Mouse (Mus musculus) liver, embryonic 14.5 days (tissue): ENCODE measurements around the gene Lamb1. TPM values are rescaled to one million over a fixed set of nuclear protein-coding genes. Genes with fewer than 3 reads are reported as not detected.

Source experiments
- ATAC-seq: fragments of 200-750 bp; cut with Nextera tagmentation; 2 replicates; pipeline ENCODE4 v1.8.0; 2017; ENCODE audit warnings: moderate number of reproducible peaks, mild to moderate bottlenecking, moderate library complexity; ENCODE audit not compliant: insufficient read depth
- DNase-seq, 3 experiments: peaks; one replicate each; pipeline ENCODE4 v3.0.0-alpha.2; 2012 to 2013; ENCODE audit warnings: low read depth in 3 of 3, low spot score in 3 of 3
- H3K27ac ChIP-seq: fragments of 300-500 bp; sonication (generic); 2 replicates; pipeline ENCODE4 v1.5.1; 2014; ENCODE audit warnings: moderate library complexity, mild to moderate bottlenecking, control low read depth, inconsistent platforms
- H3K27me3 ChIP-seq: fragments of 300-500 bp; sonication (generic); 2 replicates; pipeline ENCODE4 v1.6.1; 2014; ENCODE audit warnings: mild to moderate bottlenecking, low read length, moderate library complexity; ENCODE audit not compliant: control insufficient read depth, insufficient read depth
- H3K36me3 ChIP-seq: fragments of 300-500 bp; sonication (generic); replicated peaks from 2 replicates; pipeline ENCODE4 v1.6.1; 2014; ENCODE audit warnings: low read depth; ENCODE audit not compliant: control insufficient read depth, insufficient read depth
- H3K4me1 ChIP-seq, 2 experiments: fragments of 200-500 bp in 1 of 2; fragments of 300-500 bp in 1 of 2; sonication (generic) in 1 of 2; replicated peaks; 2 replicates each; pipeline ENCODE4 v1.6.1; 2012 to 2014; ENCODE audit warnings: antibody characterized with exemption in 1 of 2, inconsistent platforms in 1 of 2, low read length in 1 of 2; ENCODE audit not compliant: control insufficient read depth in 2 of 2, insufficient read depth in 2 of 2
- H3K4me2 ChIP-seq: fragments of 300-500 bp; sonication (generic); 2 replicates; pipeline ENCODE4 v1.6.1; 2014; ENCODE audit warnings: low read depth, mild to moderate bottlenecking, control low read depth, moderate library complexity
- H3K4me3 ChIP-seq, 2 experiments: fragments of 200-500 bp in 1 of 2; fragments of 300-500 bp in 1 of 2; sonication (generic) in 1 of 2; 2 replicates each; pipeline ENCODE4 v1.5.1; 2012 to 2014; ENCODE audit warnings: low read depth in 2 of 2, low read length in 2 of 2, mild to moderate bottlenecking in 2 of 2, control low read depth in 1 of 2, inconsistent platforms in 1 of 2, moderate library complexity in 1 of 2; ENCODE audit not compliant: insufficient read depth in 1 of 2
- H3K9ac ChIP-seq: fragments of 300-500 bp; sonication (generic); replicated peaks from 2 replicates; pipeline ENCODE4 v1.6.1; 2014; ENCODE audit warnings: mild to moderate bottlenecking, control low read depth, moderate library complexity
- H3K9me3 ChIP-seq: fragments of 300-500 bp; sonication (generic); 2 replicates; pipeline ENCODE4 v1.6.1; 2016; ENCODE audit warnings: low read length, mixed read lengths; ENCODE audit not compliant: control insufficient read depth
- CTCF ChIP-seq: IDR thresholded peaks from 2 replicates; pipeline ENCODE4 v1.5.1; 2016; ENCODE audit warnings: antibody characterized with exemption, low read depth, control low read depth
- EP300 ChIP-seq: IDR thresholded peaks from 2 replicates; pipeline ENCODE4 v1.6.1; 2016; ENCODE audit warnings: antibody characterized with exemption, low read depth
- WGBS: fragments of 180-500 bp; shearing (Covaris S2); extraction: QIAGEN DNeasy Blood & Tissue Kit; methylation state at CpG from one replicate; pipeline ENCODE4 v1.1.7; 2014; ENCODE audit not compliant: insufficient replicate concordance; 5-methylcytosine and 5-hydroxymethylcytosine counted together
- polyA plus RNA-seq, 2 experiments: library from polyadenylated mRNA; depleted of rRNA in 1 of 2; stranded (reverse) in 1 of 2; unstranded in 1 of 2; fragments of >200 nt; fragmentation: Nextera tagmentation in 1 of 2; extraction: Ambion mirVana in 1 of 2; gene quantifications; 2 replicates each; pipeline versions ENCODE4 v1.2.1 to v1.2.3; 2012 to 2014

Lamb1 gene
- polyA plus RNA-seq, 2 experiments: 1.9 to 2.6 TPM

- Histone ChIP-seq H3K36me3 (no peaks in the 10 kb centered on the region), H3K9ac (no peak overlapping the region), H3K4me2 (no peak overlapping the region), H3K4me1 (peaks cover 0 to 2% of the 10 kb centered on the region in 2 experiments; a peak in 1 of 4 replicates), H3K27ac (no peak overlapping the region), H3K27me3 (peaks cover under 1% of the 10 kb centered on the region; the same call in 1 of the 2 replicates), H3K9me3 (no peaks in the 10 kb centered on the region), H3K4me3 (no peak overlapping the region)
- ATAC-seq (no peak), DNase-seq (no peak)
- no peak for TF ChIP-seq EP300
- no peak for TF ChIP-seq CTCF
- 52% methylated on average over 8 of the region's 8 CpGs for WGBS
These were observed 7.1 kb downstream of the Lamb1 start for GRCm38 (mm10) chr12:31272012-31272735.

- Histone ChIP-seq H3K27ac (no peak overlapping the region), H3K4me2 (no peak overlapping the region), H3K27me3 (no peaks in the 10 kb centered on the region), H3K4me1 (peaks cover 0 to 2% of the 10 kb centered on the region in 2 experiments; a peak in 1 of 4 replicates), H3K9me3 (no peaks in the 10 kb centered on the region), H3K36me3 (no peaks in the 10 kb centered on the region), H3K4me3 (no peak overlapping the region), H3K9ac (no peak overlapping the region)
- DNase-seq: no peak
- TF ChIP-seq CTCF: no peak
- no peak for TF ChIP-seq EP300
- 57% methylated on average over 2 of the region's 2 CpGs for WGBS
- no peak for ATAC-seq
These were observed 7.8 kb downstream of the Lamb1 start for GRCm38 (mm10) chr12:31272846-31273245.

- TF ChIP-seq EP300: no peak
- no peak for TF ChIP-seq CTCF
- ATAC-seq (no peak), DNase-seq (no peak)
- no peak overlapping the region for H3K4me3 ChIP-seq
- no peaks in the 10 kb centered on the region for H3K27me3 ChIP-seq
- no peak overlapping the region for H3K27ac ChIP-seq
- H3K4me2 ChIP-seq: no peak overlapping the region
- peaks cover 0 to 2% of the 10 kb centered on the region in 2 experiments; a peak in 1 of 4 replicates for H3K4me1 ChIP-seq
- 72% methylated on average over 7 of the region's 7 CpGs for WGBS
- H3K9me3 ChIP-seq: no peaks in the 10 kb centered on the region
- no peaks in the 10 kb centered on the region for H3K36me3 ChIP-seq
- no peak overlapping the region for H3K9ac ChIP-seq
These were observed 8.6 kb downstream of the Lamb1 start for GRCm38 (mm10) chr12:31273646-31274045.

- TF ChIP-seq CTCF (no peak), EP300 (no peak)
- Histone ChIP-seq H3K9ac (no peak overlapping the region), H3K9me3 (no peaks in the 10 kb centered on the region), H3K4me1 (peaks cover 0 to 2% of the 10 kb centered on the region in 2 experiments; a peak in 1 of 4 replicates), H3K36me3 (no peaks in the 10 kb centered on the region), H3K4me3 (no peak overlapping the region), H3K4me2 (no peak overlapping the region), H3K27me3 (no peaks in the 10 kb centered on the region), H3K27ac (no peak overlapping the region)
- ATAC-seq (no peak), DNase-seq (no peak)
- WGBS: 68% methylated on average over 10 of the region's 10 CpGs
These were observed 10.4 kb downstream of the Lamb1 start for GRCm38 (mm10) chr12:31275411-31275810.

GRCm38 (mm10) chr12:31278270-31278669 is 13.2 kb downstream of the Lamb1 start:
- DNase-seq (no peak), ATAC-seq (no peak)
- H3K27me3 ChIP-seq: no peaks in the 10 kb centered on the region
- no peak for TF ChIP-seq CTCF
- TF ChIP-seq EP300: no peak
- WGBS: 72% methylated on average over 11 of the region's 11 CpGs
- no peaks in the 10 kb centered on the region for H3K36me3 ChIP-seq
- H3K4me1 ChIP-seq: no peaks in the 10 kb centered on the region
- no peak overlapping the region for H3K27ac ChIP-seq
- H3K9me3 ChIP-seq: no peaks in the 10 kb centered on the region
- H3K4me2 ChIP-seq: no peak overlapping the region
- no peak overlapping the region for H3K4me3 ChIP-seq
- H3K9ac ChIP-seq: no peak overlapping the region
